Mouse (Mus musculus) C2C12 (cell line): Measurements from ENCODE around the gene Cit. TPM values are rescaled to one million over a fixed set of nuclear protein-coding genes. Genes with fewer than 3 reads are reported as not detected.

Source experiments
- H3K27me3 ChIP-seq: one replicate; pipeline ENCODE4 v1.6.1; 2011; ENCODE audit not compliant: control insufficient read depth, insufficient read depth, insufficient read length
- H3K36me3 ChIP-seq: one replicate; pipeline ENCODE4 v1.6.1; 2011; ENCODE audit not compliant: control insufficient read depth, insufficient read depth
- H3K4me3 ChIP-seq: one replicate; pipeline ENCODE4 v1.5.1; 2011; ENCODE audit warnings: mild to moderate bottlenecking, control low read depth; ENCODE audit not compliant: poor library complexity, insufficient read depth, severe bottlenecking
- H3K79me2 ChIP-seq: one replicate; pipeline ENCODE4 v1.6.1; 2011; ENCODE audit not compliant: control insufficient read depth, insufficient read depth
- H3K79me3 ChIP-seq: one replicate; pipeline ENCODE4 v1.6.1; 2011; ENCODE audit warnings: low read depth, control low read depth
- H3ac ChIP-seq: one replicate; pipeline ENCODE3; 2011; ENCODE audit warnings: low read depth; ENCODE audit not compliant: control insufficient read depth, insufficient read length
- CEBPB ChIP-seq: IDR thresholded peaks from one replicate; pipeline ENCODE4 v1.6.1; 2011; ENCODE audit warnings: low read depth, mild to moderate bottlenecking, control low read depth, moderate library complexity
- CTCF ChIP-seq: IDR thresholded peaks from one replicate; pipeline ENCODE4 v1.5.1; 2011; ENCODE audit not compliant: control insufficient read depth, insufficient read depth, insufficient read length
- FOSL1 ChIP-seq: IDR thresholded peaks from one replicate; pipeline ENCODE4 v1.8.0; 2011; ENCODE audit warnings: mild to moderate bottlenecking, low read length; ENCODE audit not compliant: poor library complexity, insufficient read depth, severe bottlenecking
- MAX ChIP-seq: IDR thresholded peaks from one replicate; pipeline ENCODE4 v1.6.1; 2011; ENCODE audit warnings: mild to moderate bottlenecking, control low read depth
- MYOD1 ChIP-seq: IDR thresholded peaks from one replicate; pipeline ENCODE4 v1.6.1; 2011; ENCODE audit warnings: low read depth; ENCODE audit not compliant: control insufficient read depth, insufficient read length
- MYOG ChIP-seq: IDR thresholded peaks from one replicate; pipeline ENCODE4 v1.6.1; 2011; ENCODE audit not compliant: control insufficient read depth, insufficient read length; ENCODE audit errors: extremely low read depth
- USF1 ChIP-seq: IDR thresholded peaks from one replicate; pipeline ENCODE4 v1.6.1; 2011; ENCODE audit warnings: low read depth, mild to moderate bottlenecking, control low read depth, moderate library complexity
- polyA plus RNA-seq: library from polyadenylated mRNA; unstranded; fragments of >200 nt; fragmentation: generic; extraction: Trizol; gene quantifications from one replicate; pipeline ENCODE4 v1.2.1, GENCODE M21; 2012; ENCODE audit warnings: missing spikeins

The Cit gene
- polyA plus RNA-seq, 1 experiment = 19.9 TPM

GRCm38 (mm10) chr5:116042241-116042640, 197.2 kb downstream of the Cit start:
- Histone ChIP-seq H3ac (no peak overlapping the region), H3K27me3 (peaks cover 11% of the 10 kb centered on the region), H3K36me3 (no peaks in the 10 kb centered on the region), H3K4me3 (no peak overlapping the region), H3K79me3 (no peaks in the 10 kb centered on the region), H3K79me2 (no peaks in the 10 kb centered on the region)
- TF ChIP-seq MYOD1 = no peak
- TF ChIP-seq MYOG = no peak
- TF ChIP-seq CTCF = no peak
- no peak for TF ChIP-seq CEBPB

DNA sequence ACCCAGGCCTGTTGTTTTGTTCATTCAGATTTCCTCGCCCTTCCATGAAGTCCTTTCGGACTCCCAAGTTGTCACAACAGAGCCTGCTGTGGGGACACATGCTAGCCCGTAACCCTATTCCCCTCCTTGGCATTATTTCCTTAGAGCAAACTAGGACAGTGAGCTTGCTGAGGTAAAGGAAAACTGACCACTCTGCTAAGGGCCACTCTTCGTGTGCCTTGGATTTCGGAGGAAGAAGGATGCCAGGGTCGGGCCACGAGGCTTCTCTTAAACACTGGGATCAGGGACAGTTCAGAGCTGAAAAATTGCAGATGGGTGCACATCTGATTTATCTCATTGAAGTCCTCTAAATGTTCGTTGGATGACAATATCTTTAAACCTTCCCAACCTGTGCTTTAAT, 200.5 kb downstream of the Cit start:
- no peak for TF ChIP-seq USF1
- no peak for TF ChIP-seq MYOD1
- TF ChIP-seq CEBPB = no peak
- TF ChIP-seq CTCF = no peak
- no peak for TF ChIP-seq MYOG
- TF ChIP-seq FOSL1 = no peak
- no peak for TF ChIP-seq MAX
- H3K79me3 ChIP-seq = no peaks in the 10 kb centered on the region
- peaks cover 2% of the 10 kb centered on the region for H3K27me3 ChIP-seq
- no peaks in the 10 kb centered on the region for H3K79me2 ChIP-seq
- no peak overlapping the region for H3ac ChIP-seq
- H3K36me3 ChIP-seq = no peaks in the 10 kb centered on the region
- H3K4me3 ChIP-seq = no peak overlapping the region

- H3K27me3 ChIP-seq = no peaks in the 10 kb centered on the region
- H3K4me3 ChIP-seq = no peak overlapping the region
- no peaks in the 10 kb centered on the region for H3K79me3 ChIP-seq
- H3ac ChIP-seq = no peak overlapping the region
- no peaks in the 10 kb centered on the region for H3K79me2 ChIP-seq
- TF ChIP-seq MYOG = no peak
- TF ChIP-seq FOSL1 = no peak
- TF ChIP-seq USF1 = no peak
- no peak for TF ChIP-seq CTCF
- TF ChIP-seq MYOD1 = no peak
- no peak for TF ChIP-seq CEBPB
- TF ChIP-seq MAX = no peak
- H3K36me3 ChIP-seq = no peaks in the 10 kb centered on the region
Measured at GRCm38 (mm10) chr5:116046246-116046645, 201.2 kb downstream of the Cit start.

- no peaks in the 10 kb centered on the region for H3K27me3 ChIP-seq
- H3ac ChIP-seq = no peak overlapping the region
- H3K36me3 ChIP-seq = no peaks in the 10 kb centered on the region
- TF ChIP-seq FOSL1 (no peak), MYOG (no peak), USF1 (no peak), CEBPB (no peak), MYOD1 (no peak), MAX (no peak), CTCF (no peak)
- H3K79me3 ChIP-seq = no peaks in the 10 kb centered on the region
- H3K4me3 ChIP-seq = no peak overlapping the region
- no peaks in the 10 kb centered on the region for H3K79me2 ChIP-seq
Measured at GRCm38 (mm10) chr5:116048321-116048720, 203.2 kb downstream of the Cit start.

DNA sequence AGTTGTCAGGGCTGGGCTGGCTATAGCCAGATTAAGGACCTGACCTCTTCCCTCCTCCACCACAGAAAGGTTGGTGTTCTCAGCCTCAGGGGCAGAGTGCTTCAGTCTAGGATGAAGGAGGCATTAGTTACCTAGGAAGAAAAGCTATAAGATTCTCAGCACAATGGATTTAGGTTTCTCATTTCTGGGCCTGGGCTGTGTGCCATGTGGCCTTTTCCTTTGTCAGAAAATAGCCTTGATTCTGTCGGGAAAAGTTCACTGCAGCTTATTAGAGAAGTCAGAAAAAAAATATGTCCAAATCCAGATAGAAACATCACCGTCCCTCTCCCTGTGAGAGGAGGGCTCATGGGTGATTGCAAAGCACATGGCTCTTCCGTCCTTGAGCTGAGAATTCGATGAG, 204.7 kb downstream of the Cit start:
- Histone ChIP-seq H3K36me3 (no peaks in the 10 kb centered on the region), H3K27me3 (no peaks in the 10 kb centered on the region), H3K4me3 (no peak overlapping the region), H3K79me2 (no peaks in the 10 kb centered on the region), H3K79me3 (no peaks in the 10 kb centered on the region), H3ac (no peak overlapping the region)
- TF ChIP-seq USF1 (no peak), FOSL1 (no peak), CEBPB (no peak), MYOG (no peak), CTCF (no peak), MYOD1 (no peak), MAX (no peak)

GRCm38 (mm10) chr5:116052171-116052570, 207.1 kb downstream of the Cit start:
- TF ChIP-seq CTCF (no peak), MYOG (no peak), USF1 (no peak), FOSL1 (no peak), MYOD1 (no peak), CEBPB (no peak), MAX (no peak)
- Histone ChIP-seq H3K79me2 (no peaks in the 10 kb centered on the region), H3K4me3 (no peak overlapping the region), H3K27me3 (peaks cover 3% of the 10 kb centered on the region), H3K79me3 (no peaks in the 10 kb centered on the region), H3ac (no peak overlapping the region), H3K36me3 (no peaks in the 10 kb centered on the region)
